Mouse (Mus musculus) erythroblast, embryonic 14.5 days (primary cell): Measurements from ENCODE around the gene Agpat1. TPM values are rescaled to one million over a fixed set of nuclear protein-coding genes. Genes with fewer than 3 reads are reported as not detected.

Experiments used
- H3K27me3 ChIP-seq: 2 replicates; pipeline ENCODE4 v1.6.1; 2012; ENCODE audit warnings: inconsistent platforms; ENCODE audit not compliant: control insufficient read depth
- H3K36me3 ChIP-seq: 2 replicates; pipeline ENCODE4 v1.6.1; 2012; ENCODE audit warnings: mild to moderate bottlenecking, inconsistent platforms; ENCODE audit not compliant: control insufficient read depth
- H3K4me1 ChIP-seq: 2 replicates; pipeline ENCODE4 v1.6.1; 2012; ENCODE audit warnings: inconsistent platforms; ENCODE audit not compliant: control insufficient read depth
- H3K4me3 ChIP-seq: replicated peaks from 2 replicates; pipeline ENCODE3; 2012; ENCODE audit warnings: moderate library complexity, mild to moderate bottlenecking, inconsistent platforms
- H3K9me3 ChIP-seq: 2 replicates; pipeline ENCODE4 v1.6.1; 2012; ENCODE audit warnings: low read length, inconsistent platforms, mixed read lengths; ENCODE audit not compliant: control insufficient read depth
- GATA1 ChIP-seq: IDR thresholded peaks from 2 replicates; pipeline ENCODE4 v1.6.1; 2012; ENCODE audit warnings: low read length, inconsistent platforms, mixed read lengths
- TAL1 ChIP-seq: IDR thresholded peaks from 3 replicates; pipeline ENCODE4 v1.6.1; 2012; ENCODE audit warnings: low read length, inconsistent platforms, mixed read lengths
- polyA plus RNA-seq: library from polyadenylated mRNA; stranded (reverse); fragments of >175 nt; gene quantifications from 2 replicates; pipeline ENCODE4 v1.2.3, GENCODE M21; 2012

Agpat1 gene
- polyA plus RNA-seq, 1 experiment: 18.7 TPM

GRCm38 (mm10) chr17:34611050-34611449 is 7.0 kb downstream of the Agpat1 start:
- Histone ChIP-seq H3K36me3 (peaks cover 68% of the 10 kb centered on the region), H3K4me3 (no peak overlapping the region), H3K4me1 (peaks cover 43% of the 10 kb centered on the region), H3K27me3 (no peaks in the 10 kb centered on the region), H3K9me3 (no peaks in the 10 kb centered on the region)
- TF ChIP-seq GATA1 (no peak), TAL1 (no peak)

DNA sequence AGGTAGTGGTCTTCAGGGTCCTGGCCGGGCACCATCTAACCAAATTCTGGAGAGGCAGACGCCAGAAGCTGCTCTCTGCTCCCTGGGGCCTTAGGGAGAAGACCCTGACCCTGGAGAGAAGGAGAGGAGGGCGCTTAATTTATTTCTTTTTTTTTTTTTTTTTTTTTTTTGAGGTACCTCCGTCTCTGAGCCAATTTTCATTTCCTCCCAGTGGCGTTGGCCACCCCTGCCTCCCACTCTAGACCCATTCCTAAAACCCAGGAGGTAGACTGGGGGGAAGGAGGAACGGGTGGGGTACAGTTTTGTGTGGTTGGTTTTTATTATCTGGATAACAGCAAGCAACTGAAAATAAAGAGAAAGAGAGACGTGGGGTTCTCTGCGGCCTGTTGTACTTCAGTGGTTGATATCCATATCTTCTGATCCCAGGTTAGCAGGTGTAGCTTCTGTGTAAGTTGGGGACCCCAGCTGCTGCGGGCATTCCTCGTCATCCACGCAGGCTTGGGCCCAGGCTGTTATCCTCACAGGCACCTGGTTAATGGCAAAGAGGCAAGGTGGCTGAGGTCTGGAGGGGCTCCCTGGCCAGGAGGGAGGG is 9.1 kb downstream of the Agpat1 start:
- H3K4me3 ChIP-seq: no peak overlapping the region
- H3K27me3 ChIP-seq: no peaks in the 10 kb centered on the region
- peaks cover 65% of the 10 kb centered on the region for H3K36me3 ChIP-seq
- H3K9me3 ChIP-seq: no peaks in the 10 kb centered on the region
- TF ChIP-seq TAL1 (no peak), GATA1 (no peak)
- H3K4me1 ChIP-seq: peaks cover 23% of the 10 kb centered on the region

DNA sequence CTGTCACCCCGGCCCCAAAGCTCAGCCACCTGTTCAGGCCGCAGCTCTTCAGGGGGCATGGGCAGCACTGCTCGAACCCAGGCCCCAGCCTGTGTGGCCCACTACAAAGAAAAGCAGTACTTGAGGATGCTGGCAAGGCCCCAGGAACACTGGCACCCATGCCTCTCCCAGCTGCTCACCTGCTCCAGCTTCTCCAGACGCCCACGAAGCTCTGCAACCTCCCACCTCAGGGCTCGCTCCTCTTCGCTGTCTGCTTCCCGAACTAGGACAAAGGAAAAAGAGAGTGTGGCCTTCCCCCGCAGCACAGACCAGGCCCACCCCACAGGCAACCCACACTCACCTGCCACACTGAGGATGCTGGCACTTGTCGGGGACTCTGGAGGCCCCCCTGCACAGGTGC is 9.8 kb downstream of the Agpat1 start:
- Histone ChIP-seq H3K9me3 (no peaks in the 10 kb centered on the region), H3K36me3 (peaks cover 59% of the 10 kb centered on the region), H3K4me3 (no peak overlapping the region), H3K27me3 (no peaks in the 10 kb centered on the region), H3K4me1 (peaks cover 17% of the 10 kb centered on the region)
- no peak for TF ChIP-seq GATA1
- no peak for TF ChIP-seq TAL1

DNA sequence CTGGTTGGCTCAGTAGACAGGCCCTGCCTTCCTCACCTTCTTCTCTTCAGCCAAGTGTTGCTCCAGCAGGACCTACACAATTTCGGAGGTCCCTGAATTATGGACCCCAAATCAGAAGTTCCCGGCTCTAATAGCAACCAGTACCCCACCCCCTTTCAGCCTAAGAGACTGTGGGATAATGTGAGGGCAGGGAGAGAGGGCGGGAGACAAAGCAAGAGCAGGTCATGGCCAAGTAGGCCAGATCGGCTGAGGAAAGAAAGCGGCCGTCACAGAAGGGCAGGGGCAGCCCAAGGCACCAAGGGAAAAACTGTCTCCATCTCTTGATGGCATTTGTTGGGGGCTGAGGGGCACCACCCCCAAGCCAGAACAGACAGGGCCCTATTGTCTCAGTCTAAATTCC is 11.8 kb downstream of the Agpat1 start, which contains the start of gene Egfl8:
Gene Egfl8, minus strand, starts transcription at position 101 of the 400 bp plus-strand sequence.
- no peak for TF ChIP-seq TAL1
- TF ChIP-seq GATA1: no peak
- Histone ChIP-seq H3K4me3 (no peak within 1 kb of the TSS), H3K4me1 (peaks cover 17% of the 10 kb centered on the region), H3K27me3 (no peaks in the 10 kb centered on the region), H3K36me3 (peaks cover 51% of the 10 kb centered on the region), H3K9me3 (no peaks in the 10 kb centered on the region)

DNA sequence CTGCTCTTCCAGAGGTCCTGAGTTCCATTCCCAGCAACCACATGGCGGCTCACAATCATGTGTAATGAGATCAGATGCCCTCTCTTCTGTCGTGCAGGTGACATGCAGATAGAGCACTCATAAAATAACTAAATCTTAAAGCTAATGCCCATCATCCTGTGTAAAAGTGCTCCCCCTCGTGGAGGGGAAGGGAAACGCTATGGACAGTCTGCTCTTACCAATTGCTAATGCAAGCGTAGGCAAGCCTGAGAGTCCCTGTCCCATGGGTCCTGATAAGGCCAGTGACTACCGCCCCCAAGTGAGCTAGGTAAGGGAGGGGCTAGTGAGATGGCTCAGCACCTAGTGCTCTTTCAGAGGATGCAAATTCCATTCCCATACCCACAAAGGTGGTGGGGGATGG is 14.9 kb downstream of the Agpat1 start:
- Histone ChIP-seq H3K4me1 (peaks cover 20% of the 10 kb centered on the region), H3K4me3 (no peak overlapping the region), H3K9me3 (no peaks in the 10 kb centered on the region), H3K27me3 (no peaks in the 10 kb centered on the region), H3K36me3 (peaks cover 30% of the 10 kb centered on the region)
- TF ChIP-seq GATA1 (no peak), TAL1 (no peak)

GRCm38 (mm10) chr17:34621006-34621405 is 16.9 kb downstream of the Agpat1 start:
- Histone ChIP-seq H3K36me3 (peaks cover 19% of the 10 kb centered on the region), H3K9me3 (no peaks in the 10 kb centered on the region), H3K27me3 (no peaks in the 10 kb centered on the region), H3K4me3 (no peak overlapping the region), H3K4me1 (peaks cover 20% of the 10 kb centered on the region)
- TF ChIP-seq TAL1 (no peak), GATA1 (no peak)

DNA sequence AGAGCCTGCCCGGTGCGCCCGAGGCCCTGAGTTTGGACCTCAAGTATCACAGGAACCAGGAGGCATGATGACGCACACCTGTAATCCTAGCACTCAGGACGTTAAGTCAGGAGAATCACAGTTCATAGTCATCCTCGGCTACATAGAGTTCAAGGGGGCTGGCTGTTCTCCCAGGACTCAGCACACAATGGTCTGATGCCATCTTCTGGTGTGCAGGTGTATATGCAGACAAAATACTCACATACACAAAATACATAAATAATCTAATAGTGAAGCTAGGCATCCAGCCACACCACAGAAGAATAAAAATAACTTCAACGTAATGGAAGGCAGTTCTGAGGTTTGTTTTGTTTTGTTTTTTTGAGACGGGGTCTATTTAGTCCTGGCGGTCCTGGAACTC is 19.1 kb downstream of the Agpat1 start:
- peaks cover 19% of the 10 kb centered on the region for H3K27me3 ChIP-seq
- no peak for TF ChIP-seq GATA1
- no peak for TF ChIP-seq TAL1
- H3K4me1 ChIP-seq: peaks cover 41% of the 10 kb centered on the region
- peaks cover 13% of the 10 kb centered on the region for H3K36me3 ChIP-seq
- no peak overlapping the region for H3K4me3 ChIP-seq
- H3K9me3 ChIP-seq: no peaks in the 10 kb centered on the region

- TF ChIP-seq TAL1 (no peak), GATA1 (no peak)
- H3K4me1 ChIP-seq: peaks cover 37% of the 10 kb centered on the region
- H3K36me3 ChIP-seq: peaks cover 13% of the 10 kb centered on the region
- peaks cover 37% of the 10 kb centered on the region for H3K27me3 ChIP-seq
- H3K9me3 ChIP-seq: no peaks in the 10 kb centered on the region
- H3K4me3 ChIP-seq: no peak overlapping the region
Observed at GRCm38 (mm10) chr17:34624981-34625380, 20.9 kb downstream of the Agpat1 start.

- TF ChIP-seq GATA1: no peak
- TF ChIP-seq TAL1: no peak
- H3K36me3 ChIP-seq: peaks cover 10% of the 10 kb centered on the region
- H3K4me1 ChIP-seq: peaks cover 40% of the 10 kb centered on the region
- H3K9me3 ChIP-seq: peaks cover 3% of the 10 kb centered on the region; the same call in 1 of the 2 replicates
- H3K27me3 ChIP-seq: peaks cover 49% of the 10 kb centered on the region
- H3K4me3 ChIP-seq: peak overlapping the region; percentile 72
Observed at GRCm38 (mm10) chr17:34626062-34626772, 22.2 kb downstream of the Agpat1 start.
